Mouse (Mus musculus): ENCODE measurements around the gene Serinc5.

DNA sequence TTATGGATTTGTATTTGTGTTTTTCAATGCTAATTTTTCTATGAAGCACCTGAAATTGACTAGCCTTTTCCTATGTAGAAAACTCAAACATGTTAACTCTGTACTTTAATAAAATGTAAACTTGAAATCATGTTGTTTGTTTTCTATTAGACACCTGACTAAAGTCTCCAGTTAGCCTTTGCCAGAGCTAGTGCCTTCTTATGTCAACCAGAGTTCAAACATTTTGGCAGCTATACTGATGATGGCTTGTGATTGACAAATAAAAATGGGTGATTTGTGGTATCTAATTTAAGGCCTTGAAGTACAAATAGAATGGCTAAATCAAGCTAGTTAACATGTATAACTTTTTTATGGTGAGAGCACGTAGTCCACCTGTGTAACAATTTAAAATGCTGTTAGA is 100.9 kb downstream of the Serinc5 start:
- TF ChIP-seq CTCF (IDR thresholded peaks at IDR 0.05; ENCODE audit: extremely low read depth, insufficient read depth, low read length) (no peak), POLR2A (IDR thresholded peaks at IDR 0.05; ENCODE audit: extremely low read depth, insufficient read depth, low read length) (no peak)
